Mouse (Mus musculus): ENCODE results near the gene Rin3. TPM values are rescaled to one million over a fixed set of nuclear protein-coding genes. Genes with fewer than 3 reads are reported as not detected.

The Rin3 gene
- polyA plus RNA-seq, 1 experiment from 2014 or later: 15.4 TPM

DNA sequence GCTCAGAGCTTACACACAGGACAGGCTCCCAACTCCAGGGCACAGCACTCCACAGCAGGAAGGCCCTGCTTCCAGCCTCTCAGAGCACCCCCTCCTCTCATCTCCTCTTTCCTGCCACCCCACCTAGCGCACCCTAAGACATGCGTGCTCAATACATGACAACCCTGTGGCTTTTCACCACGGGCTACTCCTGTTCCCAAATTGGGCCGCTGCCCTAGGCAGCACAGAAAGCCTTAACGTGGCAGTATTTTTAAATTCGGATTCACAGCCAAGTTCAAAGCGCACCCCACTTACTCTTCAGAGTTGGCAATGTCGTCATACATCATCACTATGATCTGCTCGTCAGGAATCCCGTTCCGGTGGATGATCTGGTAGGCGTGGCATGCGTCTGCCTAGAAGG, 130.3 kb downstream of the Rin3 start:
- Histone ChIP-seq H3K36me3 (ENCODE audit: insufficient read depth) (0 out of 2 replicates have a peak, but pooled peaks cover 7% of the 10 kb centered on the region), H3K4me3 (ENCODE audit: low read depth, low read length) (no peak overlapping the region), H3K4me1 (ENCODE audit: insufficient read depth) (no peaks in the 10 kb centered on the region), H3K27me3 (ENCODE audit: insufficient read depth, low read length) (no peaks in the 10 kb centered on the region), H3K27ac (ENCODE audit: low read depth) (no peak overlapping the region), H3K9me3 (ENCODE audit: low read depth, low read length) (no peaks in the 10 kb centered on the region), H3K4me2 (no peak overlapping the region), H3K9ac (no peak overlapping the region)
- TF ChIP-seq CTCF (IDR thresholded peaks at IDR 0.05; ENCODE audit: low read depth): no peak
- 87% methylated on average over 13 of the region's 13 CpGs for WGBS
- DNase-seq (no peak), ATAC-seq (ENCODE audit: insufficient read depth) (no peak)

- DNase-seq: no peak
- WGBS: 84% methylated on average over 6 of the region's 6 CpGs
- H3K27ac ChIP-seq (ENCODE audit: low read depth): no peak overlapping the region
- no peaks in the 10 kb centered on the region for H3K27me3 ChIP-seq (ENCODE audit: insufficient read depth, low read length)
- H3K9me3 ChIP-seq (ENCODE audit: low read depth, low read length): no peaks in the 10 kb centered on the region
- H3K36me3 ChIP-seq (ENCODE audit: insufficient read depth): 0 out of 2 replicates have a peak, but pooled peaks cover 7% of the 10 kb centered on the region
- no peak for ATAC-seq (ENCODE audit: insufficient read depth)
- no peak overlapping the region for H3K9ac ChIP-seq
- H3K4me3 ChIP-seq (ENCODE audit: low read depth, low read length): no peak overlapping the region
- no peak for TF ChIP-seq CTCF (IDR thresholded peaks at IDR 0.05; ENCODE audit: low read depth)
- H3K4me2 ChIP-seq: no peak overlapping the region
- H3K4me1 ChIP-seq (ENCODE audit: insufficient read depth): no peaks in the 10 kb centered on the region
These were observed 131.8 kb downstream of the Rin3 start for GRCm38 (mm10) chr12:102414686-102415085.

DNA sequence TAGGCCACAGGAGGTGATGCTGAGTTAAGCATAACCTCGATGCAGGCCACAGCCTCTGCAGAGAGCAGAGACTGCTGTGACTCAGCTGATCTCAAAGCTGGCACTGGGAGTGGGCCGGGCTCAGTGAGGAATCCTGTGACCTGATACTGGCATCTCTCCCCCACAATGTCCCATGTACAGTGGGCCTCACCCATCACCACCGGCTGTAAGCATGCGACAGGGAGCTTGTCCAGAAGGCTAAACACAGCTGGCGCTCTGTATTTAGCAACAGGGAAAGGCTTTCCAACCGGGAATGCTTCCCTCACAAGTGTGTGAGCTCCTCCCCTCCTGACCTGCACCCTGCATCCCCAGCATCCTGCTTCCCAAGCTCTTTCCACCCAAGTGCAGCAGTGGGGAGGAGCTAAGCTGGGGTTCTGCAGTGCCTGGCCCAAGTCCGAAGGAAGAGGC, 133.6 kb downstream of the Rin3 start:
- Histone ChIP-seq H3K4me2 (no peak overlapping the region), H3K9me3 (ENCODE audit: low read depth, low read length) (no peaks in the 10 kb centered on the region), H3K36me3 (ENCODE audit: insufficient read depth) (0 out of 2 replicates have a peak, but pooled peaks cover 7% of the 10 kb centered on the region), H3K9ac (no peak overlapping the region), H3K4me3 (ENCODE audit: low read depth, low read length) (no peak overlapping the region), H3K27ac (ENCODE audit: low read depth) (no peak overlapping the region), H3K27me3 (ENCODE audit: insufficient read depth, low read length) (no peaks in the 10 kb centered on the region), H3K4me1 (ENCODE audit: insufficient read depth) (no peaks in the 10 kb centered on the region)
- peak; percentile 65 for DNase-seq
- ATAC-seq (ENCODE audit: insufficient read depth): peak; percentile 76
- no peak for TF ChIP-seq CTCF (IDR thresholded peaks at IDR 0.05; ENCODE audit: low read depth)
- WGBS: 23% methylated on average over 7 of the region's 7 CpGs

- 0 out of 2 replicates have a peak, but pooled peaks have one; percentile 10 for ATAC-seq (ENCODE audit: insufficient read depth)
- H3K9me3 ChIP-seq (ENCODE audit: low read depth, low read length): no peaks in the 10 kb centered on the region
- no peak for DNase-seq
- no peak for TF ChIP-seq CTCF (IDR thresholded peaks at IDR 0.05; ENCODE audit: low read depth)
- H3K27me3 ChIP-seq (ENCODE audit: insufficient read depth, low read length): no peaks in the 10 kb centered on the region
- H3K27ac ChIP-seq (ENCODE audit: low read depth): no peak overlapping the region
- 67% methylated on average over 7 of the region's 7 CpGs for whole genome bisulfite sequencing
- H3K4me2 ChIP-seq: no peak overlapping the region
- H3K36me3 ChIP-seq (ENCODE audit: insufficient read depth): 0 out of 2 replicates have a peak, but pooled peaks cover 7% of the 10 kb centered on the region
- H3K4me1 ChIP-seq (ENCODE audit: insufficient read depth): no peaks in the 10 kb centered on the region
- no peak overlapping the region for H3K9ac ChIP-seq
- no peak overlapping the region for H3K4me3 ChIP-seq (ENCODE audit: low read depth, low read length)
These were observed 134.2 kb downstream of the Rin3 start for GRCm38 (mm10) chr12:102416955-102417510.

DNA sequence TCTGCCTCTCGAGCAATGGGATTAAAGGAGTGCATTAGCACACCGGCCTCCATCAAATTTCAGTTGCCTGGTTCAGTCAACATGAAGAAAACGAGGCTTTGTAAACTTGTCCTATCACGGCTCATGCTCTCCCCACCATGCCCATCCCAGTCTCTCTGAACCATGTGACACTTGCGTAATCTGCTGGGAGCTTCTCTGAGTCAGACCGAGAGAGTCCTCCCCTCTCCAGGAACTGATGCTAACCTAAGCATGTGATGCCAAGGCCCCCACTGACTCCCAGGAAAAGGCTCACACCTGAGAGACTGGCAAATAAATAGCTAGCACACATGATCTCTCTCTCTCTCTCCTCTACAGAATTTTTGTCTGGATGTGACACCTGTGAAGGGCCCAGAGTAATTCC, 134.9 kb downstream of the Rin3 start:
- no peaks in the 10 kb centered on the region for H3K4me1 ChIP-seq (ENCODE audit: insufficient read depth)
- ATAC-seq (ENCODE audit: insufficient read depth) (no peak), DNase-seq (no peak)
- no peak overlapping the region for H3K9ac ChIP-seq
- 0 out of 2 replicates have a peak, but pooled peaks cover 7% of the 10 kb centered on the region for H3K36me3 ChIP-seq (ENCODE audit: insufficient read depth)
- no peak overlapping the region for H3K4me2 ChIP-seq
- no peak overlapping the region for H3K27ac ChIP-seq (ENCODE audit: low read depth)
- H3K9me3 ChIP-seq (ENCODE audit: low read depth, low read length): no peaks in the 10 kb centered on the region
- no peaks in the 10 kb centered on the region for H3K27me3 ChIP-seq (ENCODE audit: insufficient read depth, low read length)
- 82% methylated on average over 6 of the region's 6 CpGs for WGBS
- no peak overlapping the region for H3K4me3 ChIP-seq (ENCODE audit: low read depth, low read length)
- TF ChIP-seq CTCF (IDR thresholded peaks at IDR 0.05; ENCODE audit: low read depth): no peak

DNA sequence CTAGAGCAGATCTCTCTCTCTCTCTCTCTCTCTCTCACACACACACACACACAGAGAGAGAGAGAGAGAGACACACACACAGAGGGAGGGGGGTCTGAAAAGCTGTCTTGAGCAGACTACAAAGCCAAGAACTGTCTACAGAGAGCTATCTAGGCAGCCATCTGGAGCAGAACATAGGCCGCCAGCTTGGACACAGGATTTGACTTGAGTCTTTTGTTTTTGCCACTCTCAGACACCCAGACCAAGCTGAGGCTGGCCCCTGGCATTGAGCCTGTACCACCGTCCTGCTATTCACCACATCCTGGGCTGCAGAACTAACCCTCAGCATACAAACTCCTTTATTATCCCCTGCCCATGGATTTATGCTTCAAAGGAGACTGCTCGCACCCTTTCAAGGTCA, 136.7 kb downstream of the Rin3 start:
- Histone ChIP-seq H3K4me3 (ENCODE audit: low read depth, low read length) (no peak overlapping the region), H3K9ac (no peak overlapping the region), H3K27me3 (ENCODE audit: insufficient read depth, low read length) (no peaks in the 10 kb centered on the region), H3K9me3 (ENCODE audit: low read depth, low read length) (no peaks in the 10 kb centered on the region), H3K4me1 (ENCODE audit: insufficient read depth) (no peaks in the 10 kb centered on the region), H3K36me3 (ENCODE audit: insufficient read depth) (0 out of 2 replicates have a peak, but pooled peaks cover 2% of the 10 kb centered on the region), H3K27ac (ENCODE audit: low read depth) (peak overlapping the region; percentile 15; the same call in 1 of the 2 replicates), H3K4me2 (no peak overlapping the region)
- ATAC-seq (ENCODE audit: insufficient read depth) (no peak), DNase-seq (no peak)
- no peak for TF ChIP-seq CTCF (IDR thresholded peaks at IDR 0.05; ENCODE audit: low read depth)
- WGBS: 61% methylated on average over 3 of the region's 3 CpGs

- WGBS: 78% methylated on average over 10 of the region's 10 CpGs
These were observed 137.5 kb downstream of the Rin3 start for GRCm38 (mm10) chr12:102420168-102420890.

More at GRCm38 (mm10) chr12:102420168-102420890, 137.5 kb downstream of the Rin3 start:
- no peaks in the 10 kb centered on the region for H3K36me3 ChIP-seq (ENCODE audit: insufficient read depth)
- H3K4me1 ChIP-seq (ENCODE audit: insufficient read depth): no peaks in the 10 kb centered on the region
- no peak overlapping the region for H3K27ac ChIP-seq (ENCODE audit: low read depth)
- DNase-seq: no peak
- no peak overlapping the region for H3K4me3 ChIP-seq (ENCODE audit: low read depth, low read length)
- no peaks in the 10 kb centered on the region for H3K9me3 ChIP-seq (ENCODE audit: low read depth, low read length)
- H3K9ac ChIP-seq: no peak overlapping the region
- no peak for TF ChIP-seq CTCF (IDR thresholded peaks at IDR 0.05; ENCODE audit: low read depth)
- H3K27me3 ChIP-seq (ENCODE audit: insufficient read depth, low read length): no peaks in the 10 kb centered on the region
- no peak for ATAC-seq (ENCODE audit: insufficient read depth)
- no peak overlapping the region for H3K4me2 ChIP-seq
